1 mouse cellular context compared by ENCODE assay signal in the genomic region with DNA sequence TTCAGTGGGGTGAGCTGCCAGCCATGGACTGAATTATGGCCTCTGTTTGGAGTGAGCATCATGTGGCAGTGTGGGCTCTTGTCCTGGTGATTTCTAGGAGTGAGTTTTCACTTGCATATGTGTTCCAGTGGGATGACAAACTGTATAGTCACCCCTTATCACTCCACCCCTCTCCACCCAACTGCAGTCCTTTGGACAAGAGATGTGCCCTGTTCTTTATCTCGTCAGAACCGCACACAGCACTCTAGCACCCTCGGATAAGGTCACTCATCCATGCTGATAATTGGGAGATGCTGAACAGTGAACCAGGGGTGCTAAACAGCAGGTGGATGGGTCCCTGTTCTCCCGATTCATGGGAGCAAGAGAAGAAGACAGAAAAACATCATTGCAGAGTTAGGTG.
TF ChIP-seq lines count a peak whose summit lies in the region.

No protein-coding gene starts in this region.

TF ChIP-seq in MEL, 35 proteins besides CTCF, POLR2A, EP300 and RAD21 (continued from another document):
- peak; percentile 73; the same call in 1 of the 2 replicates for TF ChIP-seq MYC (IDR thresholded peaks at IDR 0.05; ENCODE audit: low read depth, low read length)
- peak; percentile 90 for TF ChIP-seq TCF12 (IDR thresholded peaks at IDR 0.05; ENCODE audit: low read depth, low read length)
- TF ChIP-seq SIN3A (IDR thresholded peaks at IDR 0.05; ENCODE audit: low read length) = 0 out of 2 replicates have a peak, but pooled peaks have one; percentile 37
- TF ChIP-seq TBP (IDR thresholded peaks at IDR 0.05; ENCODE audit: low read depth, low read length) = 0 out of 2 replicates have a peak, but pooled peaks have one; percentile 13
- TF ChIP-seq JUND (IDR thresholded peaks at IDR 0.05; ENCODE audit: low read depth, low read length) = no peak
- TF ChIP-seq POLR2AphosphoS2 (IDR thresholded peaks at IDR 0.05; ENCODE audit: low read length) = no peak
- TF ChIP-seq MAZ (IDR thresholded peaks at IDR 0.05; ENCODE audit: low read depth, low read length) = peak; percentile 40; the same call in 1 of the 2 replicates
- TF ChIP-seq USF2 (IDR thresholded peaks at IDR 0.05; ENCODE audit: borderline replicate concordance in 1 of 2, insufficient read depth in 1 of 2, low read depth in 1 of 2, low read length in 2 of 2) = no peak
- peak; percentile 76 for TF ChIP-seq ETS1 (IDR thresholded peaks at IDR 0.05; ENCODE audit: low read depth, low read length)
- TF ChIP-seq MYB (IDR thresholded peaks at IDR 0.05; ENCODE audit: low read depth, low read length) = no peak
- peak; percentile 7; the same call in 1 of the 2 replicates for TF ChIP-seq BHLHE40 (IDR thresholded peaks at IDR 0.05; ENCODE audit: borderline replicate concordance, low read depth, low read length)
- TF ChIP-seq TAL1 (IDR thresholded peaks at IDR 0.05; ENCODE audit: low read length) = peak; percentile 76
